Mouse (Mus musculus): ENCODE measurements around the gene Kcnmb1. TPM values are rescaled to one million over a fixed set of nuclear protein-coding genes. Genes with fewer than 3 reads are reported as not detected.

The Kcnmb1 gene
- total and polyA plus RNA-seq, 2 experiments: 0.01 TPM; not detected in 1

GRCm38 (mm10) chr11:33938561-33939274 is 24.1 kb upstream of the Kcnmb1 start:
- TF ChIP-seq CTCF (IDR thresholded peaks at IDR 0.05; ENCODE audit: low read depth, low read length) (no peak), POLR2A (IDR thresholded peaks at IDR 0.05; ENCODE audit: extremely low read depth, insufficient read depth, low read length) (no peak)
- WGBS: 59% methylated on average over 7 of the region's 7 CpGs
- no peak for DNase-seq (ENCODE audit: extremely low read depth, low read depth, low spot score)
- Histone ChIP-seq H3K4me1 (ENCODE audit: control insufficient read depth, insufficient read depth, low read length) (no peaks in the 10 kb centered on the region), H3K9ac (ENCODE audit: low read depth, low read length) (no peak overlapping the region), H3K36me3 (ENCODE audit: control insufficient read depth, insufficient read depth, low read length) (no peaks in the 10 kb centered on the region), H3K27me3 (ENCODE audit: control insufficient read depth, insufficient read depth, low read length) (no peaks in the 10 kb centered on the region), H3K4me3 (ENCODE audit: insufficient read depth, low read depth, low read length) (no peak overlapping the region), H3K27ac (replicated peaks; ENCODE audit: insufficient read depth, low read depth, low read length) (no peak overlapping the region), H3K79me2 (ENCODE audit: control insufficient read depth, insufficient read depth, low read length) (no peaks in the 10 kb centered on the region)

GRCm38 (mm10) chr11:33939456-33940113 is 23.2 kb upstream of the Kcnmb1 start:
- TF ChIP-seq POLR2A (IDR thresholded peaks at IDR 0.05; ENCODE audit: extremely low read depth, insufficient read depth, low read length): no peak
- TF ChIP-seq CTCF (IDR thresholded peaks at IDR 0.05; ENCODE audit: low read depth, low read length): no peak
- WGBS: 68% methylated on average over 4 of the region's 4 CpGs
- H3K36me3 ChIP-seq (ENCODE audit: control insufficient read depth, insufficient read depth, low read length): no peaks in the 10 kb centered on the region
- no peak overlapping the region for H3K27ac ChIP-seq (replicated peaks; ENCODE audit: insufficient read depth, low read depth, low read length)
- no peaks in the 10 kb centered on the region for H3K79me2 ChIP-seq (ENCODE audit: control insufficient read depth, insufficient read depth, low read length)
- H3K4me1 ChIP-seq (ENCODE audit: control insufficient read depth, insufficient read depth, low read length): no peaks in the 10 kb centered on the region
- no peak overlapping the region for H3K9ac ChIP-seq (ENCODE audit: low read depth, low read length)
- H3K4me3 ChIP-seq (ENCODE audit: insufficient read depth, low read depth, low read length): no peak overlapping the region
- DNase-seq (ENCODE audit: extremely low read depth, low read depth, low spot score): no peak
- H3K27me3 ChIP-seq (ENCODE audit: control insufficient read depth, insufficient read depth, low read length): no peaks in the 10 kb centered on the region

GRCm38 (mm10) chr11:33943565-33943964 is 19.2 kb upstream of the Kcnmb1 start:
- 68% methylated on average over 1 of the region's 1 CpGs for WGBS
- Histone ChIP-seq H3K4me1 (ENCODE audit: control insufficient read depth, insufficient read depth, low read length) (no peaks in the 10 kb centered on the region), H3K36me3 (ENCODE audit: control insufficient read depth, insufficient read depth, low read length) (no peaks in the 10 kb centered on the region), H3K27ac (replicated peaks; ENCODE audit: insufficient read depth, low read depth, low read length) (no peak overlapping the region), H3K4me3 (ENCODE audit: insufficient read depth, low read depth, low read length) (no peak overlapping the region), H3K27me3 (ENCODE audit: control insufficient read depth, insufficient read depth, low read length) (no peaks in the 10 kb centered on the region), H3K79me2 (ENCODE audit: control insufficient read depth, insufficient read depth, low read length) (no peaks in the 10 kb centered on the region), H3K9ac (ENCODE audit: low read depth, low read length) (no peak overlapping the region)
- TF ChIP-seq CTCF (IDR thresholded peaks at IDR 0.05; ENCODE audit: low read depth, low read length) (no peak), POLR2A (IDR thresholded peaks at IDR 0.05; ENCODE audit: extremely low read depth, insufficient read depth, low read length) (no peak)
- DNase-seq (ENCODE audit: extremely low read depth, low read depth, low spot score): no peak

GRCm38 (mm10) chr11:33944067-33944785 is 18.6 kb upstream of the Kcnmb1 start:
- TF ChIP-seq CTCF (IDR thresholded peaks at IDR 0.05; ENCODE audit: low read depth, low read length) (no peak), POLR2A (IDR thresholded peaks at IDR 0.05; ENCODE audit: extremely low read depth, insufficient read depth, low read length) (no peak)
- H3K9ac ChIP-seq (ENCODE audit: low read depth, low read length): no peak overlapping the region
- H3K79me2 ChIP-seq (ENCODE audit: control insufficient read depth, insufficient read depth, low read length): no peaks in the 10 kb centered on the region
- no peaks in the 10 kb centered on the region for H3K27me3 ChIP-seq (ENCODE audit: control insufficient read depth, insufficient read depth, low read length)
- no peak overlapping the region for H3K4me3 ChIP-seq (ENCODE audit: insufficient read depth, low read depth, low read length)
- no peak for DNase-seq (ENCODE audit: extremely low read depth, low read depth, low spot score)
- WGBS: 73% methylated on average over 4 of the region's 4 CpGs
- H3K27ac ChIP-seq (replicated peaks; ENCODE audit: insufficient read depth, low read depth, low read length): no peak overlapping the region
- H3K4me1 ChIP-seq (ENCODE audit: control insufficient read depth, insufficient read depth, low read length): no peaks in the 10 kb centered on the region
- H3K36me3 ChIP-seq (ENCODE audit: control insufficient read depth, insufficient read depth, low read length): no peaks in the 10 kb centered on the region

GRCm38 (mm10) chr11:33944786-33945328 is 18.0 kb upstream of the Kcnmb1 start:
- TF ChIP-seq POLR2A (IDR thresholded peaks at IDR 0.05; ENCODE audit: extremely low read depth, insufficient read depth, low read length) (no peak), CTCF (IDR thresholded peaks at IDR 0.05; ENCODE audit: low read depth, low read length) (no peak)
- H3K27me3 ChIP-seq (ENCODE audit: control insufficient read depth, insufficient read depth, low read length): no peaks in the 10 kb centered on the region
- no peak overlapping the region for H3K27ac ChIP-seq (replicated peaks; ENCODE audit: insufficient read depth, low read depth, low read length)
- no peak overlapping the region for H3K9ac ChIP-seq (ENCODE audit: low read depth, low read length)
- H3K4me3 ChIP-seq (ENCODE audit: insufficient read depth, low read depth, low read length): no peak overlapping the region
- WGBS: 87% methylated on average over 9 of the region's 9 CpGs
- no peak for DNase-seq (ENCODE audit: extremely low read depth, low read depth, low spot score)
- H3K79me2 ChIP-seq (ENCODE audit: control insufficient read depth, insufficient read depth, low read length): no peaks in the 10 kb centered on the region
- no peaks in the 10 kb centered on the region for H3K4me1 ChIP-seq (ENCODE audit: control insufficient read depth, insufficient read depth, low read length)
- no peaks in the 10 kb centered on the region for H3K36me3 ChIP-seq (ENCODE audit: control insufficient read depth, insufficient read depth, low read length)

Data from liver, adult 2 months (tissue).